Mouse (Mus musculus): ENCODE results near the gene Uhrf2.

- no peak for TF ChIP-seq MAX (IDR thresholded peaks at IDR 0.05; ENCODE audit: low read length)
- TF ChIP-seq EP300 (IDR thresholded peaks at IDR 0.05; ENCODE audit: low read length): peak; percentile 41; the same call in 1 of the 2 replicates
Observed at GRCm38 (mm10) chr19:30043691-30044090, 13.4 kb downstream of the Uhrf2 start.
